Mouse (Mus musculus) ovary, postnatal 36 days (tissue): ENCODE measurements around the gene Akap3.

Experiments used
- DNase-seq: peaks from one replicate; pipeline ENCODE4 v3.0.0; 2022; ENCODE audit warnings: low spot score, mixed read lengths

Akap3 gene

DNA sequence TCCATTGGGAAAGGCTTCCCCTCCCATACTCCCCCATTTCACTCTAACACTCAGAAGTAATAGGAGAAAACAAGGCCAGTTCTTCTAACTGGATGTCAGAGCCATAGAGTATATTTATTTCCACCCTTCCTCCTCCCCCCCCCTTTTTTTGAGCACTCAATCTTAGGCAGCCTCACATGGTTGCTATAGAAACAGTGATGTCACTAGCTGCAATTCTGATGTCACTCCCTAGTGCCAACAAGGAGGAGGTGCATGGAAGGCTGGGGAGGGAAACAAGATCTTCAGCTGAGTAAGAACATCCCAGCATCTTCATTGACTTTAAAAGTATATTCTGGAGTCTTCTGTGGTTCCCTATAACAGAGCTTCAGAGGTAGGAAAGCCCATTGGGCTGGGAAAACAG is at the start of gene Akap3:
Gene Akap3 (plus strand): TSS at position 218 of the 400 bp plus-strand sequence.
- no peak for DNase-seq

DNA sequence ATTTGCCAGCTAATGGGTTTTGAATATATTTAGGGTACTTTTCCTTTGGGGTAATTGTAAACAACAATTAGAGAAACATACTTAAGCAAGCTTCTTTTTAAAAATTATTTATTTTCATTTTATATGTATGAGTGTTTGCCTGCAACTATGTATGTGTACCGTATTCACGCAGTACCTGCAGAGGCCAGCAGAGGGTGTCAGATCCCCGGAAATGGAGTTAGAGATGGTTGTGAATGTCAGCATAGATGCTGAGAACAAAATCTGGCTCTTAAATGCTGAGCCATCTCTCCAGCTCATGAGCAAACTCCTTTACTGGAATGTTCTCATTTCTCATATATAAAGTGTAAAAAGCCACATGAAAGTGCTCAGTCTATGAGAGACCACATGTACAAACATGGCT is 46.1 kb upstream of the Akap3 start:
- no peak for DNase-seq

DNA sequence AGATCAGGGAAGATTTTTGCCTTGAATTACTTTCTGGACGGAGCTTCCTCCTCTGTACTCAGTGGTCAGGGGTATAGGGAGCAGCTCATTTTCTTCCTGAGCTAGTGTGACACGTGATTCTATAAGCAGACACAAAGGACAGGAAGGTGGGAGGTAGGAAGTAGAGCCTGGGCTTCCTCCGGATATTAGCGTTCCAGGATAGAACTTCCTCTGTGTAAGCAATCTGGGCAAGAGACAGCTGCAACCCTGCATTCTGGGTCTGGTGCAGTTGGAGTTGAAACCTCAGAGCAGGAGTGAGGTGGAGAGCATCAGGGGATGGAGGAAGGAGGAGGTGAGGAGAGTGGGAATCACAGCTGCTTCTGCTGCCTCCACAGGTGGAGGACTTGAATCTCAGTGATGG is 44.8 kb upstream of the Akap3 start:
- DNase-seq = no peak

DNA sequence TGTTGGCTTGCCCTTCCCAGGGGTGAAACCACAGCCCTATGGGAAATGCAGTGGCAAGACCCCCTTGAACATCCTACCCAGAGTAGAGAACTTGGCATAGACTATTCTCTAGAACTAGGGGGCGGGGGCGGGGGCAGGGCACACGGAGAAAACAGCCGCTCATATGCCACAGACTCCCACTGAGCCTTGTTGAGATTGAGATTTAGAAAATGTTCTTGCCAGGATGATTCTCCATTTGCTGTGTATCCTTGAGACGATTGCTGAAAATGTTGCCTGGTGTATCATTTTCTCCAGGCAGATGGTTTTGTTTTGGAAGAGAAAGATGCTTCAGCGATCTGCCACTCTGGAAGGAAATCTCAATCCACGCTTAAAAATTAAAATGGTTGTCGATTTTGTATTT is 44.3 kb upstream of the Akap3 start:
- DNase-seq = no peak

DNA sequence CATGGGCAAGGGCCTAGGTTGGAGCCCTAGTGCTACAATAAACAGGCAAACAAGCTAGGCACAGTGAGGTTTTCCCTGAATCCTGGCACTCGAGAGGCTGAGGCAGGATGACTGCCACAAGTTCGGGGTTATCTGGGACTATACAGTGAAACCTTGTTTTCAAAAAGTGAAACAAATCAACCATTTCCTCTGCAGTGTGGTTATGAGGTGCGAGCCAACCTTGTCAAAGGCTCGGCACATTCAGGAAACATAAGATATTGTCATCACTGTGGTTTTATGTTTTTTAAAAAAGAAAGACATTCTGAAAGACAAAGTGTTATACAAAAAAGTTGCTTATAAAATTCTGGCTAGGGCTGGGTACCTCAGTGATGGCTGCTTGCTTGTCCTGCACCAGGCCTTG is 41.4 kb upstream of the Akap3 start:
- no peak for DNase-seq

DNA sequence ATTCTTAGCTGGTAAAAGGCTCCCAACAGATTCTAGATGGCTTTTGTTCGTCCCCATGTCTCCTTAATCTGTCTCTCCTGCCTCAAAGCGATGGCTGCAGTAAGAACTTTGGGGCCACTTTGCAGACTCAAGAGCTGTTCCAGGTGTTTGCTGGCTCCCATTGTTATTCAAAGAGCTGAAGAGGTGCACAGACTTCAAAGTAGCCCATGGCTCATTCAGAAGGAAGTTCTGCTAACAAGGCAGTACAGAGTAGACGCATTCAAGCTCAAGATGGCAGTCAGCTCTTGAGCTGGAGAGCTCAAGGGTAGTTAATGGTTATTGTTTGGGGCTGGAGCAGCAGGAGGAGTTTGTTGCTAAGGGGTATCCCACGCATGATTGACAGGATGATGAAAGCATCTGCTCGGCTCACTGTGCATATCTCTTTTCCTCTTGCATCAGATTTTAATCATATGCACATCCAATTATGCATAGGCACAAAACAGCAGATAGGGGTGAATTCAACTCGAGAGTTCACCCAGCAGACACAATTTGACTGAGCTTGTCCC is 37.6 kb upstream of the Akap3 start:
- no peak for DNase-seq

DNA sequence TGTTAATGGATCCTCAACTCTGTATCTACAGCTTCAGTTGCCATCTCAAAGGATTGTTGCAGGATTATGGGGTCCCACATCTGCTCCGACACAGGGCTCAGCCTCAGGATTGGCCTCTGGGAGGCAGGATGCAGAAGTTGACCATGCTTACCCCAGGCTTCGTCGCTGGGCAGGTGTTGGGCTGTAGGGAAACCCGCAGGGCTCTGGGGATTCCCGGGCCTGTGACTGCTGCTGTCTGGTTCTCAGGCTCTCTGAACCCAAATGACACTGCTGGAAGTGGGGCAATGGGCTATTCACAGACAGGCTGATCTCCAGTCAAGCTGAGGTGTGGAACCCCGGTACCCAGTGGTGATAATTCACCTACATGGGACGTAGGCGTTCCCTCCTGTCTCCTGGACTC is 36.6 kb upstream of the Akap3 start:
- no peak for DNase-seq

DNA sequence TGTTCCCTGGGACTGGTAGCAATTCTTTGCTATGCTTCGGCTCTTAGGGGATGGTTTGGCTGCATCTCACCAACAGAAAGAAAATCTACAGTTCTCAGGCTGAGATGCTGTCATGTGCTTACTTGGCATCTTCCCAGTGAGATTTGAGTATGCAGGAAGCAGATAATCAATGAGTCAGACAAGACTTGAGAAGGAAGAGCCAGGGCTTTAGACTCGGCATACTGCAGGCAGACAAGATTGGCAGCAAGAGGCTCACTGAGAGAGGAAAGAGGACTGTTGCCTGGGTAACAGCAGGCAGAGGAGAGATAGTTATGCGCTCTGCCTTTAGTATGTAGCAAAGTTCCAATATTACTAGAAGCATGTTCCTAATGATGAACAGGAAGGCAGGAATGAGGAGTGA is 29.8 kb upstream of the Akap3 start:
- no peak for DNase-seq

DNA sequence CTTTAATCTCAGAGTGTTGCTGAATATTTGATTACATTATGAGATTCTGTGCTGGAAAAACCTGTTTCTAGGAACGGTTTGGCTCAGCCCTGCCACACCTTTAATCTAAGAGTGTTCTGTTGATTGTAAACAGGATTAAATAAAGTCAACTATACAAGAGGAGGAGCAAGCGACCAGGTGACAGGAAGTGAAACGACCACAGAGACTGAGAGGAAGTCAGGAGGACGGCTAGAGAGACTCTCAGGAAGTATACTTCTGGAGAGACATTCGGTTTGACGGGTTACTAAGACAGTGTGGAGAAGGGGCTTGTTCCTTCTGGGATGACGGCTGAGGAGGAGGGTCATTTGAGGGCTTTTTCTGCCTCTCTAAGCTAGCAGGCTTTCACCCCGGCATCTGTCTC is 16.3 kb upstream of the Akap3 start:
- no peak for DNase-seq

DNA sequence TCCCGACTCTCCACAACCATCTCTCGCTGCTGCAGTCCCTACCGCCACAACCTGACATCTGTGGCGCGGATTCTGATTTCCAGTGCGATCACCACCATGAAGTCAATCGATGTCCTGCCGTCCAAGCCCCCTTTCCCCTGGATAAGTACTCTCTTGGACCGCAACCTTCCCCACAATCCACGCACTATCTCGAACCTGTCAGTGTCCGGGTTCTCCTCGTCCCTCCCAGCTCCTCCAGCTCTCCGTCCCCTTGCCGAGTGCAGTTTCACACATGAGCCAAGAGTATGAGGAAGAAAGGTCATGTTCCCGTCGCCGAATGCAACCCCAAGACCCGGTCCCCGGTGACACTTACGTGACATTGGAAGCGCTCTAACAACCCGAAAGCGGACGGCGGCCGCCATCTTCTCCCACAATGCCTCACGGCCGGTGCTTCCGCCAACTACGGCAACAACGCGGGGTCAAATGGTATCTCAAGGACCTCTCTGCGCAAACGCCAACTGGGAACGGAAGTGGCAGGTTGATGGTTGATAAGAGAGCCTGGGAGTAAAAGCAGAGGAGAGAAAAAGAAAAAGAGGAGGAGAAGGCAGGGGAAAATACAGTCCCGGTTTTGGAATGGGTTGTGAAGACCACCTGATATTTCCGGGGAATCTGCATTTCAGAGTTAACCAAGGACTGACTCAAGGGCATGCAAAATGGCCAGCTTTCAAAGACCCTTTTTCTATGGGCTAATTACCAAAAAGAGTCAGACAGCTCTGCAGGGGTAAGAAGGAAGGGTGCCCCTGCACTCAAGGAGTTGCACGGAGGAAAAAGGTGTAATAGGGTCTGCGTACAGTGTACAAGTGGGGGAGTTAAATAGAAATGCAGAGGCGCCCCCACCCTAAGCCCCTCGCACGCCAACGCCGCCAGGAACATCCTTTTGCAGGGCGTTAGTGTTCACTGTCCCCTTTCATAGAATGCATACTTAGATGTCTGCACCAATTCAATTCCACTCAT is 3.9 kb upstream of the Akap3 start, which contains the start of gene Ndufa9:
Gene Ndufa9 (minus strand): TSS at position 425 of the 993 bp plus-strand sequence.
- peak; percentile 91 for DNase-seq

DNA sequence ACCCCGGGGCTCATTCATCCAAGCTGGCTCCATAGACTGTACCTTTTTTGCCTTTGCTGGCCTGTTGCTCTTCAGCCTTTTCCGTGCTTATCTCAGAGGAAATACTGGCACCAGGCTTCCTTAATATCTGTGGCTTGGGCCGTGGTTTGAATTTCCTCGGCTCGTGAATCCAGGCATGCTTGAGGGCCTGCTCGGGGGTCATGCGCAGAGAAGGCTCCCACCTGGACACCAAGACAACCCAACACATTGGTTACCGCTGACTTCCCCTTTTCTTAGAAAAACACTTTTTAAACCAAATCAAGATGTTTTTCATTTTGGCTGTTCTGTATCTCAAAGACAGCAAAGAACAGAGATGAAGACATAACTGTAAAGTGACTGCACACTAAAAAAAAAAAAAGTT is 24.2 kb downstream of the Akap3 start:
- no peak for DNase-seq

DNA sequence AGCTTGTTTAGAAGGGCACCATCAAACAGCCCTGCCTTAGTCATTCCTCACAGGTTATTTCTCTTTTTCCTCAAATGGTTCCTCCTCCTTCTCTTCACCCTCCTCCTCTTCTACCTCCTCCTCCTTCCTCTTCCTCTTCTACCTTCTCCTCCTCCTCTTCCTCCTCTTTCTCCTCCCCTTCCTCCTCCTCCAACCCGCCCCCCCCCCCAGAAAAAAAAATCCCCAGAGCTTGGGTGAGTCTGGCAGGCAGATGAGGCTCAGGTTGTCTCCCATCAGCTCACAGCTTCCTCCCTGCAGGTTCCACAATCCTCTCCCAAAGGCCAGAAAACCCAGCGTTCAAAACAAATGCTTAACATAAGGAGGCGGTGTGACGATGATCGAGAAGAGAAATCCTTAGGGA is 54.5 kb downstream of the Akap3 start:
- DNase-seq = no peak

DNA sequence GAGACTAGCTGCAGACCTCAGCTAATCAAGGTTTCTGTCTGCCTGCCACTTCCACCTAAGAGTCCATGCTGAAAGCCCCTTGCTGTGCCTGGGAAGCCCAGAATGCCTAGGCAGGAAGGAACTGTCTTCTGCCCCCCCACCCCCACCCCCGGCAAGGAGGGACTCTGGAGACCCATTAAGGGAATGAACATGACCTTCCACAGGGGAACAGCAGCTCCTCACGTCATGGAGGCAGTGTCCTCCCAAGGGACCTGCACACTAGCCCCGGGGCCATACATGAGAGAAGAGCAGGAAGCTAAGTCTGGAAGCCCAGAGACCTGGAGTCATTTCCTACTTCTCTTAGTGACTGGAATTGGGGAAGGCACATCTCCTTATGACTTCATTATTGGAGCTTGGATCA is 55.0 kb downstream of the Akap3 start:
- DNase-seq = no peak

DNA sequence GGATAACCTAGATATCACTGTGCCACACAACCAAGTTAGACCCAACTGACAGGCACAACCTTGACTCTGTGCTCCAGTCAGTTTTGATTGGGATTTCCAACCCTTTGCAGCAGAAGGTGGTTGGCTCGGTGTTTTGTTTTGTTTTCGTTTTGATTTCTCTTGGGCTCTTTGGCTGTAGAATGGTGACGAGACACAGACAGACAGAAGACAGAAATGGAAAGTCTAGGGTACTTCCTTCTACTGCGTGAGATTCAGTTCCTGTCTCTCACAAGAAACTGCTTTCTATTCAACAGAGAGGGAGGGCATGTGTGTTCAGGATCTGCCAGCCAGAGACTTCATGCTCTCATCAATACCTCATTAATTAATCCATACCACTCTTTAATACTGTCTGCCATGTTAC is 57.8 kb downstream of the Akap3 start:
- DNase-seq = no peak

DNA sequence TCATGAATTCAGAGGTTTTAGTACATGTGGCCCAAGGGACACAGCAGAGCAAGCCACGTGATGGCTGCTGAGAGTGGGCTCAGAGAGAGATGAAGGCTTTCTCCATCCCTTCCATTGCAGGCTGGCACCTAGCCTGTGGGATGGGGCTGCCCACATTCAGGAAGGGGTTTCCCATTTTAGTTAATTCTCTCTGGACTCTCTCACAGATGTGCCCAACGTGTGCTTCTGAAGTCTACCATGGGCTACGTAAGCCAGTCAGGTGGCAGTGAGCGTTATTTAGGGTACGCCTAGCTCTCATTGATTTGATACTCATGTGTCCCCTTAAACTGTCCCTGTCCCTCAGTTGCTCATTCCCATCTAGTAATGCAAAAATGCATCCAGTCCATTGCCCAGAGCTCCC is 62.0 kb downstream of the Akap3 start:
- no peak for DNase-seq

DNA sequence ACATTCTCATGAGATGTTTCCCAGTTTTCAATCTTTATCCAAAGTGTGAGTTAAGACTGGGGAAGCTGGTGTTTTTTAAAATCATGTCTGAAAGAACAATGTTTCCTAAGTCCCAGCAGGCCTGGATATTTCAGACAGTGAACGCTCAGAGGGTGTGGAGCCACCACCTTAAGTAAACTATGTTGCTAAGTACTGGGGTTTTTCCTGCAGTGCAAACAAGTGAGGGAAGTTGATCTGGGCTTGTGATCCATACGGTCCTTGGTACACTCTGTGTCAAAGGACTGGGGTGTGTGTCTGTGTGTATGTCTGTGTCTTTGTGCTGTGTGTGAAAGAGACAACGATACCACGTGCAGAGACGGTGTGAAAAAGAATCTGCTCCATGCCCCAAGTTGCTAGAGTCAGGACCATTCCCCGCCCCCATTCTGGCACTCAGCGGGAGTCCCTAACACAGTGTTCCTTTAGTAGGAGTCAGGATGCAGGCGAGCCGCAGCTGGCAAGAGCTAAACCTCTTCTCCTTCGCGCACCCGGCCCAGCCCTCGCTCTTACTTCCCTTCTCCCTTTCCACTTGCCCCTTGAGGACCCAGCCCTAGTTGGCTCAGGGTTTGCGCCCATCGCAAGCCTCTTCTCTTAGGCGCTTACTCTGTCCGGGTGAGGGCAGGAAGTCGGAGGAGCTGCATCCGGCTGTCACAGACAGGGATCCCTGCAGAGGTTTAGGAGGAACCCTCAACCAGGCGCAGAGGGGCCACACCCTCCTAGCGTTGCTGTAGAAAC is 68.4 kb downstream of the Akap3 start, which contains the start of gene Dyrk4:
Gene Dyrk4 (minus strand): TSS at position 729 of the 771 bp plus-strand sequence.
- DNase-seq = no peak
